Mouse (Mus musculus): ENCODE measurements around the gene Rbm44.

The Rbm44 gene

GRCm38 (mm10) chr1:91211099-91211498 lies 66.2 kb downstream of the Rbm44 start:
- DNase-seq (ENCODE audit: low read depth), result no peak

- no peak for DNase-seq (ENCODE audit: low read depth)
These were observed 66.7 kb downstream of the Rbm44 start for GRCm38 (mm10) chr1:91211591-91212008.

- DNase-seq (ENCODE audit: low read depth), result no peak
These were observed 70.4 kb downstream of the Rbm44 start for GRCm38 (mm10) chr1:91215264-91215663.

GRCm38 (mm10) chr1:91215981-91216380 lies 71.1 kb downstream of the Rbm44 start:
- peak; percentile 78 for DNase-seq (ENCODE audit: low read depth)

GRCm38 (mm10) chr1:91216504-91217267 lies 71.8 kb downstream of the Rbm44 start:
- no peak for DNase-seq (ENCODE audit: low read depth)

- DNase-seq (ENCODE audit: low read depth), result no peak
These were observed 74.9 kb downstream of the Rbm44 start for GRCm38 (mm10) chr1:91219641-91220321.

GRCm38 (mm10) chr1:91220322-91220672 lies 75.4 kb downstream of the Rbm44 start:
- DNase-seq (ENCODE audit: low read depth), result no peak

Data from fibroblast of lung, adult 2 months (primary cell).